Mouse (Mus musculus) layer of hippocampus, adult 2 months (tissue): Measurements from ENCODE around the gene Fam160b1. TPM values are rescaled to one million over a fixed set of nuclear protein-coding genes. Genes with fewer than 3 reads are reported as not detected.

ENCODE experiments used
- DNase-seq, 2 experiments: peaks; one replicate each; pipeline ENCODE4 v3.0.0; 2022; ENCODE audit warnings: low spot score in 2 of 2
- H3K27ac ChIP-seq: fragments of 200-600 bp; 2 replicates; pipeline ENCODE4 v1.8.1; 2022
- H3K4me3 ChIP-seq: fragments of 200-600 bp; 2 replicates; pipeline ENCODE4 v1.8.1; 2022; ENCODE audit warnings: mild to moderate bottlenecking
- CTCF ChIP-seq: fragments of 200-600 bp; conservative IDR thresholded peaks from 2 replicates; pipeline ENCODE4 v1.8.1; 2022; ENCODE audit warnings: antibody characterized with exemption, mild to moderate bottlenecking, moderate library complexity
- total RNA-seq, 2 experiments: library from RNA; stranded (reverse); gene quantifications; 2 replicates each; pipeline ENCODE4 v1.2.3; 2021

Fam160b1 gene
- total RNA-seq, 2 experiments from 2014 or later, result 21.2 to 22.7 TPM

- no peak for DNase-seq
- Histone ChIP-seq H3K4me3 (no peak overlapping the region), H3K27ac (no peak overlapping the region)
- no peak for TF ChIP-seq CTCF
Measured at GRCm38 (mm10) chr19:57425296-57425695, 64.8 kb downstream of the Fam160b1 start.

- TF ChIP-seq CTCF, result no peak
Measured at GRCm38 (mm10) chr19:57426841-57427240, 66.4 kb downstream of the Fam160b1 start.

GRCm38 (mm10) chr19:57427756-57428438 lies 67.4 kb downstream of the Fam160b1 start:
- TF ChIP-seq CTCF, result no peak
- no peak overlapping the region for H3K4me3 ChIP-seq
- DNase-seq, result no peak
- H3K27ac ChIP-seq, result no peak overlapping the region

More at GRCm38 (mm10) chr19:57426841-57427240, 66.4 kb downstream of the Fam160b1 start:
- H3K27ac ChIP-seq, result no peak overlapping the region
- H3K4me3 ChIP-seq, result no peak overlapping the region
- DNase-seq, result no peak

- no peak for TF ChIP-seq CTCF
- Histone ChIP-seq H3K4me3 (no peak overlapping the region), H3K27ac (no peak overlapping the region)
- DNase-seq, result no peak
Measured at GRCm38 (mm10) chr19:57428641-57429040, 68.2 kb downstream of the Fam160b1 start.

- TF ChIP-seq CTCF, result no peak
- no peak overlapping the region for H3K27ac ChIP-seq
- no peak overlapping the region for H3K4me3 ChIP-seq
- DNase-seq, result no peak
Measured at GRCm38 (mm10) chr19:57429926-57430325, 69.4 kb downstream of the Fam160b1 start.

- H3K27ac ChIP-seq, result no peak overlapping the region
- no peak for TF ChIP-seq CTCF
- DNase-seq, result no peak
- no peak overlapping the region for H3K4me3 ChIP-seq
Measured at GRCm38 (mm10) chr19:57431476-57431875, 71.0 kb downstream of the Fam160b1 start.

- Histone ChIP-seq H3K4me3 (no peak overlapping the region), H3K27ac (no peak overlapping the region)
- no peak for TF ChIP-seq CTCF
- no peak for DNase-seq
Measured at GRCm38 (mm10) chr19:57434024-57434423, 73.5 kb downstream of the Fam160b1 start.

GRCm38 (mm10) chr19:57436586-57437021 lies 76.1 kb downstream of the Fam160b1 start:
- TF ChIP-seq CTCF, result no peak
- no peak for DNase-seq

GRCm38 (mm10) chr19:57437042-57437441 lies 76.6 kb downstream of the Fam160b1 start:
- no peak for TF ChIP-seq CTCF
- H3K27ac ChIP-seq, result no peak overlapping the region
- H3K4me3 ChIP-seq, result no peak overlapping the region
- no peak for DNase-seq

More at GRCm38 (mm10) chr19:57436586-57437021, 76.1 kb downstream of the Fam160b1 start:
- Histone ChIP-seq H3K27ac (no peak overlapping the region), H3K4me3 (no peak overlapping the region)

Other genes starting within 250 kb of the Fam160b1 start
- 10 to 100 TPM; 85.1 to 86.0 TPM for gene Ablim1, start 45.8 kb upstream of the Fam160b1 start, total RNA-seq
- 10 to 100 TPM; 17.6 to 17.9 TPM for gene Trub1, start 92.2 kb downstream of the Fam160b1 start, total RNA-seq